In the genomic region with DNA sequence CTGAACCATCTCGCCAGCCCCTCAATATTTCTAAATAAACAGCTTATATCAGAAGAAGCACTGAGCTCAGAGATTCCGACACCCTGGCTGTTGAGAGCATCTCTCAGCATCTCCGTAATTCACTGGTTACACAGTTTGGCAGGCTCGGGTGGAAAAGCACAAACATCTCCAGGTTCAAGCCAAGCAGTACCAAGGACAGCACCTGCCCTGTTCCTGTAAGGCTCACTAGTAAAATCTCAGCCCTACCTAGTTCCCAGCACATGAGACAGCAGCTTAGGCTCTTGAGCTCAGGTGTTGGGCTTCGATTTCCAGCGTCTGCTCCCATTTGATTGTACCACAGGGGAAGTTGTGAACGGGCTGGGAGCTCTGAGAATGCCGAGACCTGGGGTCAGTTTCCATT, we compare ENCODE assay signal across 18 mouse cellular contexts. TPM values are rescaled to one million over a fixed set of nuclear protein-coding genes. Genes with fewer than 3 reads are reported as not detected.
DNase-seq lines count a peak whose midpoint lies in the region.
"Had no signal": no experiment of that assay in that cellular context is flagged by ENCODE, and none has a peak within 500 bp of the region (broad histone marks: within the 10 kb centered on the region; RNA-seq: fewer than 3 reads in every experiment).

No protein-coding gene starts in this region.

- DNase-seq in 3T3-L1 (ENCODE audit: low read depth, low spot score) (peak; percentile 46), ES-CJ7 (ENCODE audit: low read depth, low spot score) (peak; percentile 49), NIH3T3 (ENCODE audit: low read depth) (peak; percentile 27), ZHBTc4 (ENCODE audit: low read depth, low spot score) (peak; percentile 52)
- no peak for DNase-seq in heart, adult 18-20 months
- DNase-seq in heart, adult 11 months, result no peak
- DNase-seq in gastrocnemius, postnatal 10 days, result no peak
- DNase-seq in right cerebral cortex, postnatal 10 days (ENCODE audit: low spot score in 2 of 2), result no peak
- DNase-seq: adrenal gland, adult 2 months; adrenal gland, postnatal 10 days; adrenal gland, postnatal 25 days; cerebellum, adult 11 months; cerebellum, adult 8-10 months; cerebellum, adult 9-11 months; cerebellum, postnatal 14 days; cerebellum, postnatal 36 days had no signal

RNA-seq across cellular contexts. Expression of gene Myg1, which starts 3.7 kb away (rescaled TPM):
- total RNA-seq in heart, adult 18-20 months (2021), result 10 to 100 TPM; 25.0 to 26.0 TPM
- total RNA-seq in gastrocnemius, postnatal 10 days (2021), result 10 to 100 TPM; 18.7 to 20.8 TPM

RNA-seq across cellular contexts. Expression of gene Pfdn5, which starts 9.3 kb away (rescaled TPM):
- total RNA-seq in heart, adult 18-20 months (2021), result 100 to 1,000 TPM; 340 to 348 TPM
- 100 to 1,000 TPM; 278 to 289 TPM for total RNA-seq in gastrocnemius, postnatal 10 days (2021)

RNA-seq across cellular contexts. Expression of gene Aaas, which starts 15.3 kb away (rescaled TPM):
- 10 to 100 TPM in 1 of 2 experiments, 1 to 10 TPM in 1; 9.8 to 12.1 TPM for total RNA-seq in heart, adult 18-20 months (2021)
- total RNA-seq in gastrocnemius, postnatal 10 days (2021), result 10 to 100 TPM in 1 of 2 experiments, 1 to 10 TPM in 1; 7.8 to 11.1 TPM

RNA-seq across cellular contexts. Expression of gene Sp7, which starts 31.7 kb away (rescaled TPM):
- total RNA-seq in heart, adult 18-20 months (2021), result not detected
- 1 to 10 TPM in 1 of 2 experiments, under 1 TPM in 1; 0.14 to 7.4 TPM for total RNA-seq in gastrocnemius, postnatal 10 days (2021)
- total RNA-seq: CH12.LX; common myeloid progenitor, adult 5-6 weeks had no signal

RNA-seq across cellular contexts. Expression of gene Espl1, which starts 39.2 kb away (rescaled TPM):
- total RNA-seq in heart, adult 18-20 months (2021), result under 1 TPM; 0.54 to 0.92 TPM
- total RNA-seq in gastrocnemius, postnatal 10 days (2021), result 1 to 10 TPM; 5.3 to 7.8 TPM

Comparison
In these comparisons a context has a peak if more than half of its experiments do, and no peak if none do; other contexts are left out.
1. DNase-seq: peak in 3T3-L1 (single experiment), ES-CJ7 (single experiment), NIH3T3 (single experiment) and ZHBTc4 (single experiment); none in heart, adult 18-20 months (0 of 2), heart, adult 11 months (single experiment), gastrocnemius, postnatal 10 days (single experiment) and right cerebral cortex, postnatal 10 days (0 of 2).